Mouse (Mus musculus) CD8-positive naive resting alpha-beta T cell, adult 57 days (primary cell): ENCODE results near the gene Marc2. TPM values are rescaled to one million over a fixed set of nuclear protein-coding genes. Genes with fewer than 3 reads are reported as not detected.

Experiments used
- total RNA-seq: library from RNA; stranded (reverse); gene quantifications from one replicate; pipeline ENCODE4 v1.2.4, GENCODE M21; 2023

The Marc2 gene
- total RNA-seq = 124 TPM

GRCm38 (mm10) chr1:184846092-184846750 is at the start of gene Marc2:
Gene Marc2 (minus strand): TSS chr1:184846451.

GRCm38 (mm10) chr1:184882281-184883268 is 36.3 kb upstream of the Marc2 start, which contains the start of gene C130074G19Rik:
Gene C130074G19Rik (minus strand): TSS chr1:184883218.

GRCm38 (mm10) chr1:184810780-184811575 is 35.3 kb downstream of the Marc2 start, which contains the start of gene Marc1:
Gene Marc1 (minus strand): TSS chr1:184811313.

Other genes starting within 250 kb of the Marc2 start
- 0.67 TPM for gene Hlx, start 113.8 kb downstream of the Marc2 start, total RNA-seq
- gene Marc1, start 35.1 kb downstream of the Marc2 start, total RNA-seq = not detected
- gene C130074G19Rik, start 36.8 kb upstream of the Marc2 start, total RNA-seq = not detected
- not detected for gene Mark1, start 153.1 kb upstream of the Marc2 start, total RNA-seq